Mouse (Mus musculus) cerebellum, adult (tissue): ENCODE results near the gene Olfr224.
"Not testable (repeated sequence)": the region's sequence is repeated elsewhere in the genome, so short reads cannot be mapped to it uniquely, and the experiment has no call there.

Experiments
- ATAC-seq: cut with Nextera tagmentation; 2 replicates; pipeline ENCODE4 v1.9.2; 2017; ENCODE audit warnings: mild to moderate bottlenecking, moderate library complexity, mixed read lengths; ENCODE audit not compliant: insufficient number of reproducible peaks, low FRiP score, low TSS enrichment

Gene Olfr224

DNA sequence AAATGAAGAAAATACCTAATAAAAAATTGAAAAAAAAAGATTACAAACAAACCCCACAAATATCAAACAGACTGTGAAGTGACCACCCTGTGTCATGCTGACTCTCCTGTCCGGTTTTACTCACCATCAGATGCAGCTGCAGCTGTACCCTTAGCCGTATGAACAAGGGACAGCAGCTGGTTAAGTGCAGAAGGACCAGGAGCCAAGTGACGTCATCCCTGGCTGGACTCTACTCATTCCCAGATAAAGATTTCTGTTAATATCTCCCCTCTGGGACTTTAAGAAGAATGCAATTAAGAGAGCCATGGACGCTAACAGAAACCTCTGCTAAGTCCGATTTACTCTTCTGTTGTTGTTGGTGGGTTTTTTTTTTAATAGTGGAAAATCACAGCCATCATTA lies at the start of gene Olfr224:
Olfr224 (minus strand) TSS at position 149 of the 400 bp plus-strand sequence.
- ATAC-seq, result no peak

DNA sequence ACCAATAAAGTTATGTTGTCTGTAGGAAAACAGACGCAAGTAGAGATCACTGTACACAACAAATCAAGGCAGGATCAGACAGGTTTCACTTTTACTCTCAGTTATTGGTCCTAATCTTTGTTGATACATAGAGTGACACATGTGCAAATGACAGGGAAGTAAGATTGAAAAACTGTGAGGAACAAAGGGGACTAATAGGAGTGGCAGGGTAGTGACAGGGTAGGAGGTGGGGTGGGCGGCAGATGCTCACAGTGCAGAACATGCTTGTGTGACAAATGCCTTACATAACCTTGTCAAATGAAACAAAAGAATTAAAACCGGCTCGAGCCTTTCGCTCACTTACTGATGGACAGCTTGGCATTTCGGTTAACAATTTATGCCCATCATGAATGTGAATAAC lies 48.4 kb upstream of the Olfr224 start:
- ATAC-seq, result no peak

DNA sequence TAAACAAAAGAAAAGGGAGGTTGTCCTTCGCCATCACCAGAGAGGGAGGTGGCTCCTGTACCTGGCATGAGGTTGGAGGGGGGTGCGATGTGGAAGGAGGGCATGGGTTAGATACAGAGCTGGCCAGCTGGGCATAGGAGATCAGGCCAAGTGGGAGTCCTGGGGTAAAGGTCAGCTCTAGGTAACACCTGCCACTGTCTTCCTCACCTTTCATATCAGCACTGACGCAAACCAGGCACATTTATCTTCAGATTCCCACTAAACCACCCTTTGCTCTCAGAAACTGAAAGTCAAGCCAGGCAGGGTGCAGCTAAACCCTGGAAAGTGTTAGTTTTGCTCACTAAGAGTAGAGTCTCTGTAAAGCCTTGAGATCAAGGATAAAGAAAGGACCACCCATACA lies 48.0 kb upstream of the Olfr224 start:
- ATAC-seq, result no peak

DNA sequence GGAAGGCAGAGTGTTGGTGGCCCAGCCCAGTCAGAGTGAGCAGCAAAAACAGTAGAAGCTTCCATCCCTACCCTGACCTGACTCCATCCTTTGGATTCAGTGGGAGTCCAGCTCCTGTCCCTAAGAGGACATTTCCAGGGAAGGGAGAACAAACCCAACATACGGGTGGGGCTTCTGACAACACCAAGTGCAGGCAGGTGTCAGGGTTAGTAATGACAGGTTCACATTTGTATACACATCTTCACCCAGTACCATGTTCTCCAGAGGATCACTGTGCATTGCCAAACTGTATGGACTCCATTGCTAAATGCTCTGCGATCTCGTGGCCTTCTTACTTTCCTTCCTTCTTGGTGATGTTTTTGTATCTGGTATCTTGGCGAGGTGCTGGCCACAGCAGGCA lies 45.6 kb upstream of the Olfr224 start, which contains the start of gene 2210407C18Rik:
2210407C18Rik (minus strand) TSS at position 101 of the 400 bp plus-strand sequence.
- no peak for ATAC-seq

DNA sequence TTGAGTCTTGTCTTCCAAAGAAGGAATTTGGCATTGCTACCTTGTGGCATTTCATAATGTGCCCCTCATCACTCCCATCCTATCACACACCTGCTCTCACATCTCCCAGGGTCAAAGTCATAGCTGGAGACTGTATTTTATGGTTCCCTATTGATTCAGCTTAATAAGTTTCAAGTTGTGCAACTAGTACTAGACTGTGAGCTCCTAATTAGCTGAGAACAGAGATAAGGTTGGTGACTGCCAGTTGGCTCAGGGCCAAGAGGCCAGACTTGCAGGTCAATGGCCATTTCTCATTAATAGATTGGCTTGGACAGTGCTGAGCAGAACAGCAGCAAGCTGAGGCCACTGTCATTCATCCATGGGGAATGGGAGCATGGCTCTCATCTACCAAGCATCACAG lies 44.2 kb upstream of the Olfr224 start:
- no peak for ATAC-seq

DNA sequence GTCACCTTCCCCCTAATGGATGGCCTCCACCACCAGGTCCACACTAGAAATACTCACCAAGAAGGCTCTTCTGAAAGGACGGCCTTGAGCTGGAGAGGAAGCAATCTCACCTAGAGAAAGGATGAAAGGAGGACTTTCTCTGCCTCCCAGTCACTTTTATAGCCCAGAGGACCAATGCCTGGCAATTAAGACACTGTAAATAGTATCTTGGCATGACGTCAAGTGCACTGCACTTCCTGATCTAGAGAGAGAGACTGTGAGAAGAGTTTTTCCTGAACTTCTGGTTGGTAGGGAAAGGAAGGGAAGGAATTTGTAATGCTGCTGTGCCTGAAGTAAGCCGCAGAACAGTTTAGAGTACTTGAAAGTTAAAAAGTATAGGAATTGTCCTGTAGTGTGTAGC lies 43.0 kb upstream of the Olfr224 start:
- no peak for ATAC-seq

DNA sequence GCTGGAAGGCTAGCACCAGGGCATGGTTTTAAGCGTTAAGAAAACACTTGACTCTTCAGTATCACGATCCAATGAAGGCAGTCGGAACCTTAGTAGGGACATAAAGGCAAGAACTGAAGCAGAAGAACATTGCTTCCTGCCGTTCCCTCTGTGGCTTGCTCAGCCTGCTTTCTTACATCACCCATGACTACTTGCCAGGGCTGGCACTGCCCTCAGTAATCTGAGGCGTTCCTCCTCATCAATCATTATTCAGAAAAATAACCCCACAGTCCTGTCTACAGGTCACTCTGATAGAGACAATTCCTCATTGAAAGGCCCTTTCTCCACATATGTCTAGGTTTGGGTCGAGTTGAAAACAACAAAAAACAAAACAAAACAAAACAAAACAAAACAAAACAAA lies 36.7 kb upstream of the Olfr224 start:
- ATAC-seq, result no peak

DNA sequence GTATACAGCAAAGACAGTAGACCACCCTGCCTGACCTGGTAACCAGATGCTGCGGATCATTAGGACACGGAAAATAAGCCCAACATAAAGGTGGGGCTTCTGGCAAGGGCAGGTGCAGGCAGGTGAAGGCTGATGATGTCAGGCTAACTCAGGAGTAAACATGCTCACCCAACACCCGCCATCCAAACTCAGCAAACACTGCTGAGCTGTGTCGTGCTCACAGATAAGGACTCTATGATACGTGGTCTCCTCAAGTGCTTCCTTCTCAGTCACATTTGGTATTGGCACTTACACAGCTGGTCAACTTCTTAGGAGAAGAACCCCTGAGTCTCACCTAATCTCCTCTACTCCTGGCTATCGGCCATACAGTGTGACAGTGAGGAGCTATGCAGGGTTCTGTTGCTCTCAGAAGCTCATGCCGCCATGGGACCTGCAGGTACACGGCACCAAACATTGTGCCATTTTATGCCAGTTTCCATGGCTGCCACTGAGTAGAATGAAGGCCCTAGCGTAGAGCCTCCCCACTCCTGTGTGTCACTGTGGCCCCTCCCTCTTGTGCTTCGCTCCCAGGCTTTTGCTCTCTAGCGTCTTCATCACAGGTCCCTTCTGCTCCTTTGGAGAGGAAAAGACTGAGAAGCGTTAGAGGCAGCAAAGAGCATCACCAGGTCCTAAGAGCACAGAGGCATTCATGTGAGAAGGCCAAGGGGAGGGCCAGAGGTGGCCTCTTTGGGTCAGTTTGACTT lies 36.0 kb upstream of the Olfr224 start:
- ATAC-seq, result no peak

DNA sequence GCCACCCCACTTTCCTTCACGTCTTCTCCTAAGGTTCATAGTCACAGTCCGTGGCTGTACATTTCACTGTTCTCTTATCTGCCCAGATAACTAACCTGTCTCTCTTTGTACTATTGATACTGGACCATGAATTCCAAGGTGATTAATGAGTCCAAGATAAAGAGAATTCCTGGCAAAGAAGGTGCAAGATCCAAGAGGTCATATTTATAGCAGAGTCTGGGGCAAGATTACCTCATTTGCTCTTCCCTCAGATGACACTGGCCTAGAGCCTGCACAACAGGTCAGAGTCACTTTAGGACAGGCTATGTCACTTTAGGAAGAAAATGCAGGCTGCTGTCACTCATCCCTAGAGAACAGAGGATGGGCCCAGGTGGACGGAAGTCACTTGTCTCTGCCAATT lies 34.9 kb upstream of the Olfr224 start:
- ATAC-seq, result no peak

DNA sequence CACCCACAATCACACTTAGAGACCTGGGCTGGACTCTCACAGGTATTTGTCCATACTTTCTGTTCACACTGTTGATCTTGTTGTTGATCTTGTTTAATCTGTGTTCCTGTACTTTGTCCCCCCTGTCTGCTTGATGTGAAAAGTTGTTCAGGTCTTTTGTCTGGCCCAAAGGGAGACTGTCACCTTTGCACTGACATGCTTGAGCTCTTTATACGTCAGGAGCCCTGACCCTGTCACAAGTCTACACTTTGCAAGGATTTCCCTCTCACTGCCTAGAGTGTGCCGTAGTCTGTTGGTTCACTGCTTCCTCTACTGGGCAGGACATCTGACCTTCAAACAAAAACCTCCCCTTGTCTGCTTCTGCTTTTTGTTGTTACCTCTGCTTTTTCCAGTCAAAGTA lies 34.3 kb upstream of the Olfr224 start:
- no peak for ATAC-seq

DNA sequence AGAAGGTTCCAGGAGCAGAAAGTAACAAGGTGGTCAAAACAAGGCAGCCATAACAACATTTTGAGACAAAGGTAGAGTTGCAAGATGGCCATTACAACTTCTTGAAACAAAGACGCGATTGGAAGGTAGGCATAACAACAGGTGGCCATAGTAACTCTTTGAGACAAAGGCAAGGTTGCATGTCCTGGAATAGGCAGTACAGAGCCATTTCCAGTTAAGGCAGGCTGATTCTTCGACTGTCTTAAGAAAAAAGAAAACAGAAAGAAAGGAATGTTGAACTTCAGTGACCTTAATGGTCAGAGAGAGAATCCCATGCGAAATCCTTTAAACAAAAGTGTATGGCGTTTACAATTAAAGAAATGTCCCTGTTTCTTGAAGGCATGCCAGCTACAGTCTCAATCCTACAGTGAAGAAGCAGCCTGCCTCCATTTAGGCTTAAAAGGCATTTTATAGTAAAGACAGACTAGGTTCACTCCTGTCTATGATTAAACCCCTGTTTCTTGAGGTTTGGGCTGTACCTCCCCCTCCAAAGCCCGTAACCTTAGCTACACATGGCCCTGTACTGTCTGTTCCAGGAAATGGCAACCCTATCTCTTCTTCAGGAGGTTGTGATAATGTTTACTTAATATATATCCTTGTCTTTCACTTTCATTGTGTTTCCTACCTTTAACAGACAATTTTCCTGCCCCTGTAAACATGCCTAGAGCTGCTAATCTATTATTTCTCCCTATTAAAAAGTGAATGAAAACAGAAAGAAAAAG lies 32.6 kb upstream of the Olfr224 start:
- no peak for ATAC-seq

DNA sequence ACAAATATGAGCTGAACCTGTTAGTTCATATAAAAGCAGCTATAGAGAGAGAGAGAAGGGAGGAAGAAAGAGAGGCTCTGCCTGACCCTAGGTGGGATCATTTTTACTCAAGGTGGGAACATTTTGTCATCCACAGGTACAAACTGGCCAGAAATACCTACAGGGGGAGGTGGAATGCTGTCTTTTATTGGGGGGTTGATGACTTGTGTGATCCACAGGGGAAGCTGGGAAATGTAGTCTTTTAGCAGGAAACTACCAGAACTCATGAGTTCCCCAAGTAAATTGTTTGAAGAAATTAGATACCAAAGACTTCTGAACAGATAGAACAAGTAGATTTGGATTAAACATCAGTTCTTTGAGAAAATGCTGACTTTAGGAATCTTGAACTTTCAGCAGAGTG lies 31.7 kb upstream of the Olfr224 start:
- no peak for ATAC-seq

DNA sequence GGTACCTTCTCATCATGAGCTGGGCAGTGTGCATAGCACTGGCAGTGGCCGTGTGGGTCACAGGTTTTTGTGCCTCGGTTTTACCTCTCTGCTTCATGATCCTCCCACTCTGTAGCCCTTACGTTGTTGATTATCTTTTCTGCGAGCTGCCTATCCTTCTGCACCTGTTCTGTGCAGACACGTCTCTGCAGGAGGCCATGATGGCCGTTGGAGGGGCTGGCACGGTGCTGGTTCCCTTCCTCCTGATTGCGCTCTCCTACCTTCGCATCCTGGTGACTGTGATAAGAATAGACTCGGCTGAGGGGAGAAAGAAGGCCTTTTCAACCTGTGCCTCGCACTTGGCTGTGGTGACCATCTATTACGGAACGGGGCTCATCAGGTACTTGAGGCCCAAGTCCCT lies 27.5 kb upstream of the Olfr224 start:
- ATAC-seq, result no peak

DNA sequence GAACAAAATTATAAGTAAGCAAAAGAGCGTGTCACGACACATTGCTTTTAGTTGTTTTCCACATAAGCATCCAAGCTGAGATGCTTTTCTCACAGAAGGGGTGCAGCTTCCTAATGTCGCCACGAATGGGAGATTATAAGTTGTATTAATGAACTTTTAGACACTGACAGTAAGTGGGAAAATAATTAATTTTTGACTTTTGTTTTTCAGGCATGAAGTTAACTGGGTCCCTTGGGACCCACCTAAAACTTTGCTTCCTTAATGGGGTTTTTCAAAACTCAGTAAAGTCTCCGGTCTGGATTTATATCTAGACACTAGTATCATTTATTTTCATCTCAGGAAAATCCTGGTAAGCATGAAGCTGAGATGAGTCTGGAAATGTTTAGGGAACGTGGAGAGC lies 24.5 kb upstream of the Olfr224 start, which contains the start of gene Olfr324:
Olfr324 (plus strand) TSS at position 301 of the 400 bp plus-strand sequence.
- ATAC-seq, result no peak

DNA sequence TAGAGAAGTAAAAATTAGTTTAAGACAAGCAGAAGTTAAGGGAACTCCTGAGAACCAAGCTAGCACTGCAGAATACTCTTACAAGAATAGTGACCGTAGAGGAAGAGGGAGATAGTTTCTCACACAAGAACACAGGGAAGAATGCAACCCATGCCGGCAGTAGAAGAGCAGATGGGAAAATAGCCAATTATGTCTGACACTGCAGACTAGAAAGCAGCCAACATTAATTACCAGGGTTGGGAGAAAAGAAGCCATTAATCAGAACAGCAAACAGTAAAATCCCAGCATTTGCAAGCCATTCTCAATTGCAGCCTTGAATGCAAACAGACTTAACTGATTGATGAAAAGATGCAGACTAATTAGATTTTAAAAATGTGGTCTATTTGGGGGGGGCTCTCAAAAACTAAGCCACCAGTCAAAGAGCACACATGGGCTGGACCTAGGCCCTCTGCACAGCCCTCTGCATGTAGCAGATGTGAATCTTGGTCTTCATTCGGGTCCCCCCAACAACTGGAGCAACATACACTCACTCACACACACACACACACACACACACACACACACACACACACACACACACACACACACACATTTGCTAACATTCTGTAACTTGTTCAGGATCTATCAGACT lies 18.4 kb upstream of the Olfr224 start:
- ATAC-seq, result no peak

DNA sequence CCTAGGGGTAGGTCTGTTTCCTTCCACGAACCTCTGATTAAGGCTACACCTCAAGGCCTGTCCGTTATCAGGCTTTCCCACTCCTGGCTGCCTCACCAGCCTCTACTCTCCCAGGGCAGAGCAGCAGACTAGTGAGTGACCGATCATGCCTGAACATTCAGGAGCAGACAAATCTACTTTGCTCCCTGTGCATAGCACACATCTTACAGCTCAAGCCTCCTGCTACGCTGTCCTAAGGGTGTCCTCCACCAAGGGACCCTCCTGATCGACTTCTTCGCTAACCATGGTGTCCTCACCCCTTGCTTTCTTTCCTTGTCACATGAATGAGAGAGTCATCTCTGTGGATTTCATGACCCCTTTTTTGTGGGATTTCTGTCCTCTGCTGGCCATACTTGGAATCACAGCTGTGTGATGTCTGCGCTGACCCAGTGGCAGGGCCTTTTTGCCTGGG lies 17.6 kb upstream of the Olfr224 start:
- ATAC-seq, result no peak

DNA sequence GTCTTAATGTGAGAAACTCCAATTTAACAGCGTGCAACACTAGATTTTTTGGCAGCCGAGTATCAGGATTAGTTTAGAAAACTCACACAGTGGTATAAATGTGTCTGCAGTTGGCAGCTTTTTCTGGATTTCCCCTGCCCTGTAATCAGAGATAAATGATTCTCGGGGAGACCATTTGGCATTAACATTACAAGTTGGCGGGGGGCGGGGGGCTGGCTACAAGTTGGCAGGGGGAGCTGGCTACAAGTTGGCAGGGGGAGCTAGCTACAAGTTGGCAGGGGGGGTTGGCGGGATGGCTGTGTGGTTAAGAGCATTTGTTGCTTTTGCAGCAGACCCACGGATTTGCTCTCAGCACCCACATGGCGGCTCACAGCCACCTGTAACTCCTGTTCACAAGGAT lies 8.3 kb upstream of the Olfr224 start:
- ATAC-seq, result no peak

DNA sequence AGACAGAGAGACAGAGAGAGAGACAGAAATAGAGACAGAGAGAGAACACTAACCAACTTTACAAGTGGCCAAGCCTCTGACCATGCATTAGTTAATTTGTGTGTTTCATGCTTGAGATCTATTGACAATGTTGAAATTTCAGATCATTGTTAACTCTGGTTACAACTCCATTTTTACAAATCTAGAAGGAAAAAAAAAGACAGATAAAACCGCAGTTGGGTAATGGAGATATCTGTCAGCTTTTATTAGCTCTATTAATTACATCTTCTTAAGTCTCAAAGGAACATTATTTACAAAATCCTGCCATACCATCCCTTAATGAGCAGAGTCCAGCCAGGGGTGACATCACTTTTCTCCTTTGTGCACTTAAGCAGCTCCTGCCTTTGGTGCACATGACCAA lies 7.1 kb upstream of the Olfr224 start, which contains the start of gene Olfr325:
Olfr325 (plus strand) TSS at position 301 of the 400 bp plus-strand sequence.
- no peak for ATAC-seq

DNA sequence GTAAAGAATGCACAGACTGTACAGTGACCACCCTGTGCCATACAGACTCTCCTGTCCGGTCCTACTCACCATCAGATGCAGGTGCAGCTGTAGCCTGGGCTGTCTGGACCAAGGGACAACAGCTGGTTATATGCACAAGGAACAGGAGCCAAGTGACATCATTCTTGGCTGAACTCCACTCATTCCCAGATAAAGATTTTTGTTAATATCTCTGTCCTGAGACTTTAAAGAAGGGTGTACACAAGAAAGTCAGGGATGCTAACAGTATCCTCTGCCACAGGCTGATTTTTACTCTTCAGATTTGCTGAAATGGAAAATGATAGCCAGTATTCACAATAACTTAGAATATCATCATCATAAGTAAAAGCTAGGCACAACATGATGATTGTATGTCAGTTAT lies 14.8 kb downstream of the Olfr224 start, which contains the start of gene Olfr328:
Olfr328 (minus strand) TSS at position 101 of the 400 bp plus-strand sequence.
- no peak for ATAC-seq

DNA sequence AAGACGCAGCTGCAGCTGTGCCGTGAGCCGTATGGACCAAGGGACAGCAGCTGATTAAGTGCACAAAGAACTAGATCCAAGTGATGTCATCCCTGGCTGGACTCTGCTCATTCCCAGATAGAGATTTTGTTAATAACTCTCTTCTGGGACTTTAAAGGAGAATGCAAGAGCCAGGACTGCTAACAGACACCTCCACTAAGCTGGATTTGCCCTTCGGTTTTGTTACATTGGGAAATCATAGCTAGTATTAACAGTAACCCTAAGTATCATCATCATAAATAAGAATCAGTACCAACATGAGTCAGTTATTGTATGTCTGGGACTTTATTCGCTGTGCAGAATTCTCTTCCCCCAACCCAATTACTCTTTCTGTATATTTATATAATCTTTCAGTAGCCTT lies 24.0 kb downstream of the Olfr224 start, which contains the start of gene Olfr329-ps:
Olfr329-ps (minus strand) TSS at position 101 of the 400 bp plus-strand sequence.
- ATAC-seq, result no peak

DNA sequence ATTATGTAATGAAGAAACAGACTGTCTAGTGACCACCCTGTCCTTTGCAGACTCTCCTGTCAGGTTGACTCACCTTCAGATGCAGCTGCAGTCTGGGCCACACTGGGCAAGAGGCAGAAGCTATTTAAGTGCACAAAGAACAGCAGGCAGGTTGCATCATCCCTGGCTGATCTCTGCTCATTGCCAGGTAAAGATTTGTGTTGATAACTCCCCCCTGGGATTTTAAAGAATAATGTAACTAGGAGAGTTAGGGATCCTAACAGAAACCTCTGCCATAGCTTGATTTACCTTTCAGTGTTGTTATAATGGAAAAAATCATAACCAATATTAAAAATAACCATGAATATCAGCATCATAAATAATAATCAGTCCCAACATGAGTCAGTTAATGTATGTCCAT lies 35.6 kb downstream of the Olfr224 start, which contains the start of gene Olfr330:
Olfr330 (minus strand) TSS at position 101 of the 400 bp plus-strand sequence.
- not testable (repeated sequence) for ATAC-seq
